Mouse (Mus musculus) gastrocnemius, adult 2 months (tissue): ENCODE results near the gene Spty2d1. TPM values are rescaled to one million over a fixed set of nuclear protein-coding genes. Genes with fewer than 3 reads are reported as not detected.

ENCODE experiments used
- DNase-seq: peaks from one replicate; pipeline ENCODE4 v3.0.0; 2022
- H3K27ac ChIP-seq: fragments of 200-600 bp; 2 replicates; pipeline ENCODE4 v1.8.1; 2022; ENCODE audit warnings: mild to moderate bottlenecking
- H3K4me3 ChIP-seq: fragments of 200-600 bp; 2 replicates; pipeline ENCODE4 v1.8.1; 2022; ENCODE audit warnings: mild to moderate bottlenecking, moderate library complexity
- CTCF ChIP-seq: fragments of 200-600 bp; IDR thresholded peaks from 2 replicates; pipeline ENCODE4 v1.8.1; 2022; ENCODE audit warnings: antibody characterized with exemption, mild to moderate bottlenecking, moderate library complexity
- intact Hi-C: fragments of 180-260 bp; cut with DNase I; formaldehyde crosslinking; loops from one replicate; pipeline ENCODE4 v1.15.1; 2025
- long read RNA-seq, 2 experiments: library from polyadenylated mRNA; stranded (forward); transcript quantifications; one replicate each; pipeline ENCODE4 v2.0.0; 2021
- total RNA-seq, 2 experiments: library from RNA; stranded (reverse); gene quantifications; 2 replicates each; pipeline ENCODE4 v1.2.3; 2021

Gene Spty2d1
- 1 to 10 TPM; 4.1 to 5.7 TPM for total RNA-seq
- long read RNA-seq, experiment 1, full-length matches to known transcripts = 1 of 1 reads
- long read RNA-seq, experiment 1, partial matches to known transcripts = 0 of 1 reads
- long read RNA-seq, experiment 1, other reads (novel, unspliced or antisense) = 0 of 1 reads
- long read RNA-seq, experiment 2 = 0 reads

DNA sequence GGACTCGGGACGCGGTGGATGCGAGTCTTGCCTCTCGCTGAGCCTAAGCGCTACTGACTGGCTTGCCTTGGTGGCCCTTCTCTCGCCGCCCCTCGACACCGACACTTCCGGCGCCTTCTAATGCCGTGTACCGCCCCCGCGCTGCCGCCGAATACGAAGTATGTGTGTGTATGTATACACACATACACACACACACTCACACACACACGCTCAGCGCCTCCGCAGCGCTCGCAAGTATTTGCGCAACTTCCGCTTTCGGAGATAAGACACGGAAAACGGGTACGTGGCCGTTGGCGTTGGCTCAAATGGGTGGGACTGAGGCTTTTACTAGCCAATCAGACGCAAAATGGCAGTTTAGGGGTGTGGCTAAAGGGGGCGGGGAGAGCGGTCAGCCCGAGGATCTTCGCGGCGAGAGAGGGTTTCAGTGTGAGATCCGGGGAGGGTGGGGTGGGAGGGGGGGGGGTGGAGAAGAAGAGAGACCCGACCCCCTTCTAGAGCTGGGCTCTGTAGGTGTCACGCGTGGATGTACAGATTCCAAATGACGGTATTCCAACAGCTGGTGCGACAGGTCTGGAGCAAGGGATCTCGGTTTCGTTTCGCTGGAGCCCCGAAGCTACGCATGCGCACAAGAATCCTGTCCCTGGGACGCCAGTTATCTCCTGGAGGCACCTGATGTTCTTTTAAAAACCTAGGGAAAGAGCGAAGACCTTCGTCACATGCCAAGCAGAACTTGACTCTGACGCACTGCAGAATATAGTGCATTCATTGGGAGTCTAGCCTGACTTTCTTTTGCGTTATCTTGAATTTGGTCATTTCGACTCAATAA, at the start of gene Spty2d1:
Spty2d1 (minus strand) TSS at position 244 of the 826 bp plus-strand sequence.
- DNase-seq = peak; percentile 99
- intact Hi-C loops = no loop called here
- peak within 1 kb of the TSS; percentile 91 for H3K4me3 ChIP-seq
- H3K27ac ChIP-seq = peak within 1 kb of the TSS; percentile 96
- TF ChIP-seq CTCF = no peak

DNA sequence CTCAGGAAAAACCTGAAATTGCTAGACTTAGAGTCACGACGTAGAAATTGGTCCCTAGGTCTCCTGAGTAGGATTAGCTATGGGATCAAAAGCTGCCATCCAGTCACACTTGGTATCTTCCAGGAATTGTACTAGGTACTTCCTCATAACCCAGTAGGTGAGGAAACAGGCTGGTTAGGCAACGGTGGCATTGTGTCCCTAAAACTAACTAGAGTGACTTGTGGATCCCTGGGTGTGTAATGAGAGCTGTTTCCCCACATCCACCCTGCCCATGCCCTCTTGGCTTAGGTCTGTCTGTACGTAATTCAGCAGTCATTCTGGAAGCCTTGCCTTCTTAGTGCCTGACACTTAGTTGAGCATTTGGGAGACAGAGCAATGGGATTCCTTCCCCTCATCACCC, 48.1 kb upstream of the Spty2d1 start:
- intact Hi-C loops = no loop called here
- no peak for DNase-seq
- no peak overlapping the region for H3K27ac ChIP-seq
- no peak overlapping the region for H3K4me3 ChIP-seq
- no peak for TF ChIP-seq CTCF

GRCm38 (mm10) chr7:47055744-47056143, 47.5 kb upstream of the Spty2d1 start:
- DNase-seq = no peak
- intact Hi-C loops = no loop called here
- Histone ChIP-seq H3K27ac (no peak overlapping the region), H3K4me3 (no peak overlapping the region)
- no peak for TF ChIP-seq CTCF

DNA sequence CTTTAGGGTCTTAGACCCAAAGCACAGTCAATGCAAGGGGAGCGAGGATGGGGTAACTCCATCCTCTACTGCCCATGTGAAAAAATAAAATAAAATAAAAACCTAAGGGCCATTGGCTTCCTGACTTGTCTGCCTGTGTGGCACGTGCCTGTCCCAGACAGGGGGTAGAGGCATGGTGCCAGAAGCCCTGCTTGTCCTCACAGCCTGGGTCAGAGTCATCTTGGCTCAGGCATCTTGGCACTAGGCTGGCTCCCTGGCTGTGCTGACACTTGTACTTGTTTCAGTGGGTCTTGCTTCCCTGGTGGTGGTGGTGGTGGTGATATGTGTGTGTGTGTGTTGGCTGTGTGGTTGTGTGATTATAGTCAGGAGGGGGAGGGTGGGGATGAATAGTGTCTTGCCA, 46.5 kb upstream of the Spty2d1 start:
- TF ChIP-seq CTCF = no peak
- DNase-seq = peak; percentile 56
- no peak overlapping the region for H3K4me3 ChIP-seq
- no peak overlapping the region for H3K27ac ChIP-seq
- intact Hi-C loops = no loop called here

DNA sequence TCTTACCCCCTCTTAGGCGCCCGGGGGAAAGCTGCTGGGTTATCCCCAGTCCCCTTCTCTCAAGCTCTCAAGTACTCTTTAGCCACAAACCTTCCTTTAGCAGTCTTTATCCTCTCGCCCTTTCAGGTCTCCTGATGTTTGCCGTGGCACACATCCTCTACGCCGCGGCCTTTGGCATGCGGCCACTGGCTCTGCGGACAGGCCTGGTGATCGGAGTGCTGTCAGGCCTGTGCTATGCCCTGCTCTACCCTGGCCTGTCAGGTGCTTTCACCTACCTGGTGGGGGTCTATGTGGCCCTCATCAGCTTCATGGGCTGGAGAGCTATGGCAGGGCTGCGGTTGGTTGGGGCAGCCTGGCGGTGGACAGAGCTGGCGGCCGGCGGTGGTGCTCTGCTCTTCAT, 45.1 kb upstream of the Spty2d1 start:
- H3K4me3 ChIP-seq = no peak overlapping the region
- H3K27ac ChIP-seq = no peak overlapping the region
- intact Hi-C loops = no loop called here
- TF ChIP-seq CTCF = no peak
- DNase-seq = no peak

- TF ChIP-seq CTCF = no peak
- Histone ChIP-seq H3K27ac (peak overlapping the region; percentile 93), H3K4me3 (peak overlapping the region; percentile 31; the same call in 1 of the 2 replicates)
- DNase-seq = peak; percentile 72
- intact Hi-C loops = no loop called here
Measured at GRCm38 (mm10) chr7:47052276-47052675, 44.1 kb upstream of the Spty2d1 start.

GRCm38 (mm10) chr7:47051404-47052151, 43.4 kb upstream of the Spty2d1 start:
- TF ChIP-seq CTCF = no peak
- intact Hi-C loops = no loop called here
- Histone ChIP-seq H3K27ac (peak overlapping the region; percentile 93), H3K4me3 (peak overlapping the region; percentile 87)
- peak; percentile 56 for DNase-seq

DNA sequence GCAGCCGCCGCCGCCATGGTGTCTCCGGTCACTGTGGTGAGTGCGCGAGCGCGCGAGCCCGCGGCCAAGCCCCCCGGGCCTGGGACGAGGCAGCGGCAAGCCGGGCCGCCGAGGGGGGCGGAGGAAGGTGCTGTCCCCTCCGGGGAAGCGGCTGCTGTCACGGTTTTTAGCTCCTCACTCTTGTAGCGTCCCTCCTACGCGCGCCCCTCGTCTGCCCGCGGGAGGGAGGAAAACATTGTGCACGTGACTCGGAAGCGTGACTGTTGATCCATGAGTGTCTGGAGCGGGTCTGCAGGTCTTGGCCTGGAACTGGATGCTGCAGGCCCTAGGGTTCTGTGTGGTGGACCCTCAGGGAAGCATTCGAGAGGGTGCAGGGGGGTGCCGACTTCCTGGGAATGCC, 42.6 kb upstream of the Spty2d1 start:
- Histone ChIP-seq H3K4me3 (peak overlapping the region; percentile 87), H3K27ac (peak overlapping the region; percentile 93)
- no peak for DNase-seq
- intact Hi-C loops = no loop called here
- TF ChIP-seq CTCF = no peak

- peak; percentile 95 for DNase-seq
- Histone ChIP-seq H3K4me3 (peak within 1 kb of the TSS; percentile 87), H3K27ac (peak within 1 kb of the TSS; percentile 93)
- TF ChIP-seq CTCF = no peak
- intact Hi-C loops = no loop called here
Measured at GRCm38 (mm10) chr7:47050366-47050765, 42.2 kb upstream of the Spty2d1 start, which contains the start of gene Tmem86a. Tmem86a (plus strand) TSS chr7:47050601.

GRCm38 (mm10) chr7:47042823-47043490, 34.7 kb upstream of the Spty2d1 start:
- intact Hi-C loops = no loop called here
- TF ChIP-seq CTCF = no peak
- H3K4me3 ChIP-seq = no peak overlapping the region
- no peak for DNase-seq
- H3K27ac ChIP-seq = peak overlapping the region; percentile 58

GRCm38 (mm10) chr7:47042121-47042520, 33.9 kb upstream of the Spty2d1 start:
- intact Hi-C loops = no loop called here
- no peak for DNase-seq
- no peak overlapping the region for H3K4me3 ChIP-seq
- no peak for TF ChIP-seq CTCF
- peak overlapping the region; percentile 58 for H3K27ac ChIP-seq

DNA sequence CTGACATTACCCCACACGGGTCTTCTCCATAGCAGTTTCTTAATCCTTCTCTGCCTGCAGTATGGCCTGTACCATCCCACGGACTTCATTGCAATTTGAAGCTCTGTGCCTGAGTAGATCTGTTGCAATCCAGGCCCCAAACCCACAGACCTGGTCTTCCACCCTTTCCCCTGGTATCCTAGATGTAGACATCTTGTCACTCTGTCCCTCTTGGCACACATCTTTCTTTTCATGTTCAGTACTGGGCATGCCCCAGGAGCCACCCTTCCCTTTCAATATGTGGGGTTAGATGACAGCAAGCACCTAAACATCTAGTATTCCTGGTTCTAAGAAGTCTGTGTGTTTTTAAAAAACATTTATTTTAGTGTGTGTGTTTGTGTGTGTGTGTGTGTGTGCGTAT, 33.5 kb upstream of the Spty2d1 start:
- no peak for TF ChIP-seq CTCF
- intact Hi-C loops = no loop called here
- DNase-seq = no peak
- no peak overlapping the region for H3K27ac ChIP-seq
- H3K4me3 ChIP-seq = no peak overlapping the region
